Mouse (Mus musculus) gastrocnemius, adult 8-10 months (tissue): ENCODE measurements around the gene Ndufs7. TPM values are rescaled to one million over a fixed set of nuclear protein-coding genes. Genes with fewer than 3 reads are reported as not detected.
"Not testable (repeated sequence)": the region's sequence is repeated elsewhere in the genome, so short reads cannot be mapped to it uniquely, and the experiment has no call there.

Experiments used
- DNase-seq, 2 experiments: peaks; one replicate each; pipeline ENCODE4 v3.0.0; 2022; ENCODE audit warnings: low spot score in 2 of 2
- total RNA-seq, 4 experiments: library from RNA; stranded (reverse); gene quantifications; 2 replicates each; pipeline ENCODE4 v1.2.4; 2022

Ndufs7 gene
- 100 to 1,000 TPM; 576 to 623 (median 605) TPM for total RNA-seq

GRCm38 (mm10) chr10:80248971-80249640, at the start of gene Ndufs7:
Gene Ndufs7, plus strand, starts transcription at chr10:80249121.
- DNase-seq, result peak; percentile 87 to 90

- peak; percentile 72 to 79 for DNase-seq
Measured at GRCm38 (mm10) chr10:80199440-80200008, 49.4 kb upstream of the Ndufs7 start.

GRCm38 (mm10) chr10:80200485-80200884, 48.4 kb upstream of the Ndufs7 start:
- no peak for DNase-seq

GRCm38 (mm10) chr10:80204055-80204454, 44.9 kb upstream of the Ndufs7 start:
- DNase-seq, result no peak

GRCm38 (mm10) chr10:80207201-80207600, 41.7 kb upstream of the Ndufs7 start:
- DNase-seq, result no peak

DNA sequence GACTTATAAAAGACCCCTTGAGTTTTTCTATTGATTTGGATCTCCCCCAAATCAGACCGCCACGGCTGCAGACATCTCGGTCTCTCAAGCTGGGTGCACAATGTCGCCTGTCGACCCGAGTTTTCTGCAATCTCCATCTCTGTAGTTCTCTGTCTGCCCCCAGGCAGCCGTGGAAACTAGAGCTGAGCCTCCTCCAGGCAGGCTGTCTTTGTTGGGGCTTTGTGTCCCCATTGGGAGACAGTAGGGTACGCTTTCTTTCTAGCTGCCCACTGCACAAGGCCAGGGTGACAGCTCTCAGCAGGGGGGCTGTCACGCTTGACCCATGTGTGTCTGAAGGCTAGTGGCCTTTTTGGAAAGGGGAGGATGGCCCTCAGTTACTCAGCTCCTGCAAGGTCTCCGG, 41.2 kb upstream of the Ndufs7 start:
- DNase-seq, result no peak

GRCm38 (mm10) chr10:80208248-80208647, 40.7 kb upstream of the Ndufs7 start:
- DNase-seq, result no peak

DNA sequence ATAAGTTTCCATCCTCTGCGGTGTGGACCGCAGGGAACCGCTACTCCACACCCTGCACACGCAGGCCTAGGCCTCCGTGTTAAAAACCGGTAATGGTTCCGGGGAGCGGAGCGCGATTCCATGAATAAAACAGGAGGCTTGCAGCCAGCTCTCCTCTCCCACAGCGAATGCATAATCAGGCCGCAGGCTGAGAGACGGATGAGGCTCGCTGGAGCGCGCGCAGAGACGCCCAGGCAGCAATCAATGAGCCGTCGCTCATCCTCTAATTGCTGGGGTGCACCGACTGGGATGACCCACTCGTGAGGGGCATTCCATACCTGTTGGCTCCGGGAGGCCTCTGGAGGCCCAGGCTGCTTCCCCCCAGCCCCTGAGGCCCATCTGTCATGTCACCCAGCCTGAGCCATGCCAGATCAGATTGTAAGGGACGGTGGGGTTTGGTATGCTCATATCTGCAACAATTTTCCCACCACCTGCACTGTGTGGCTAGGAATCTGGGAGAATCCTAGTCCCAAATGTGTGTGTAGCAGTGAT, 40.0 kb upstream of the Ndufs7 start:
- DNase-seq, result no peak

DNA sequence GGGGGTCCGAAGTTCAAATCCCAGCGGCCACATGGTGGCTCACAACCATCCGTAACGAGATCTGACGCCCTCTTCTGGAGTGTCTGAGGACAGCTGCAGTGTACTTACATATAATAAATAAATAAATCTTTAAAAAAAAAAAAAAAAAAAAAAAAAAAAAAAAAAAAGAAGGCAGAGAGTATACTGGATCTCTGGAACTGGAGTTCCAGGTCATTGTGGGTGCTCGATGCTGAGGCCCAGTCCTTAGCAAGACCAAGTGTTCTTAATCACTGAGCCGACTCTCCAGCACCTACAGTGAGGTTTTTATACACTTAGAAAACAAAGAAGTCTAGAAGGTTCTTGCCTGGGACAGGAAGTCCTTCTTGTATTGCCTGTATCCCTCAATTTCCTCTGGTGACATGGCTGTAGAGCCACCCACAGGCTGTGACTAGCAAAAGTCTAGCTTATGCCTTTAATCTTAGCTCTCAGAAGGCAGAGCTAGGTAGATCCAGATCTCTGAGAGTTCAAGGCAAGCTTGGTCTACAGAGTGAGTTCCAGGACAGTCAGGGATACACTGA, 37.3 kb upstream of the Ndufs7 start:
- DNase-seq, result not testable (repeated sequence)

DNA sequence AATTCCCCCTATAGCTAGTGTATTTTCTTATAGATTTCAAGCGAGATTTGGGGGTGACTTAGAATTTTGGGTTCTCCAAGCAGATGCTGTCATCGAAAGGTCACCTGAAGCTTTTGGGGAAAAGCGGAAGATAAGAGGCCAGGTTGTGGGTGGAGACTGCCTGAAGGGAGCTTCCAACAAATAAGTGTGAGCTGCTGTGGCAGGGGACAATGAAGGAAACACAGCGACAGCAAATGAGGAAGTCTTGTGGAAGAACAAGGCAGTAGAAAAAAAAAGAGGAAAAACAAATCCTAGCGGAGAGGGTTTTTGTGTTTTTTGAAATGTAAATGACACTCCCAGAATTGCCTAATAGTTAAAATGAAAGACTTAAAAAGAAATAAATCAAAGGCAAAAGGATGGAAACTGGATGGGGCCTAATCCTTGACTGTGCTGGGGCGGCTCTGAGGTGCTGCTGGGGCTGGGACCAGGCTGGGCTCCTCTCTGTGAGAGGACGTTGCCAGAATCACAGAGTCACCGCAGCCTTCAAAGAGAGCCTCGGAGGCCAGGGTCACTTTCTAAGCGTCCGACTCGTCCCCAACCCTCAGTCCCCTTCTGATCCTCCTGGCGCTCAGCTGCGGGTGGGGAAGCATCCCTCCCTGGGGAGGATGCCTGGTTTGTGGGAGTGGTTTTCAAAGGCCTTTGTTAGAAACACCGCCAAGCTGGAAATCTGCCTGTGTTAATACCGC, 33.7 kb upstream of the Ndufs7 start:
- no peak for DNase-seq

GRCm38 (mm10) chr10:80220676-80221075, 28.2 kb upstream of the Ndufs7 start:
- DNase-seq, result no peak

DNA sequence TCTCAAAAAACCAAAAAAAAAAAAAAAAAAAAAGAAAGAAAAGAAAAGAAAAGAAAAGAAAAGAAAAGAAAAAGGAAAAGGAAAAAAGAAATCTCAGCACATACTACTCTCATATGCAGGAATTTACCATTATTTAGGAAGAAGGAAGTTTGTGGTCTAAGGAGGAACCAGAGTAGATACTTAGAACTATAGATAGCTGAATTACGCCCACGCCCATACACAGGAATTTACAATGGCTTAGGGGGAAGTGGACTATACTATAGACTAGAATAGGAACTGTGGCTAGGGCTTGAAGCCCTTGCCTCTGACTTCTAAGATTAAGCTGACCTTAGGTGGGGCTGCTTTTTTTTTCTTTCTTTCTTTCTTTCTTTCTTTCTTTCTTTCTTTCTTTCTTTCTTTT, 25.8 kb upstream of the Ndufs7 start:
- not testable (repeated sequence) for DNase-seq

DNA sequence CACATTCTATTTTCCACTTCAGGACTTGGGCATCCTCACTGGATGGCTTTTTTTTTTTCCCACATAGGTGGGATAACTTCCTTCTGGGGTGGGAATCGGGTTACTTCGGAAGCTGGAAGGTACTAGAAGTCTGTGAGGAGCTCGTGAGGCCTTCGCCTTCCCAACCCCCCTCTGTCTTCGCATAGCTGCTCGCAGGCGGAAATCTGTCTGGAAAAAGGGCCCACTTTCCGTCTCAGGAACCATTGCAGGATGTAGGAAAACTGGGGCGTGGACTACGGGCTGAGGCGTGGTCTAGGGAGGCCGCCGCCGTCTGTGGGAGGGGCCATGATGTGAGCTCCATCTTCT, 22.9 kb upstream of the Ndufs7 start:
- DNase-seq, result no peak

DNA sequence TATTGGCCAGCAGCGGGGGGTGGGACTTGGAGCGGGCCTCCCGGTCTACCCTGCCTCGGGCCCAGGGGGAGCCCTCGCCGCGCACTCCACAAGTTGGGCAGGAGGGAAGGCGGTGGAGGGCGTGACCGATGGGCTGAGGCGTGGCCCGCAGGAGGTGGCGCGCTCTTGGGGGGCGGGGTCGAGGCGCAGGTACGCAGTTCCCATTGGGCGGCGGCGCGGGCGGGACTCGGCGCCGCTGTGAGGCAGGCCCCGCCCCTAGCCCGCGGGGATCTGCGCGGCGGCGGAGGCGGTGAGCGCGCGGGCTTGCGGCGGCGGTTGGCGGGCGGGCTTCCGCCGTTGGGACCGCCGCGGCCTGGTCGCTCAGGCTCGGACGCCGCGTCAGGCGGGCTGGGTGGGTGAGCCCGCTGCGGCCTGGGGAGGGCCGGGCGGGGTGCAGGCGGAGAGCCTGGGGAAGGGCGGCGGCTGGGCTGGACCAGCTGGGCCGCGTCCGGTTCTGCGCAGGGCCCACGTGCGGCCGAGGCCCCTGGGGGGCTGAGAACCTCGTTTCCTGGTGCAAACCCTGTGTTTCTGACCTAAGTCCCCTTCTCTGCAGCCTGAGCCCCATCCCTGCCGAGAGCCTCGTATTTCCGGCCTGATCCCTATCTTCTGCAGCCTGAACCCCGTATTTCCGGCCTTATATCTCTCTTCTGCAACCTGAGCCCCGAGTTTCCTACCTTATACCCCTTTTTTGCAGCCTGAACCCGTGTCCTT, 22.3 kb upstream of the Ndufs7 start, which contains the start of gene Mum1:
Gene Mum1 (plus strand): TSS at position 19 of the 750 bp plus-strand sequence.
- peak; percentile 100 for DNase-seq

DNA sequence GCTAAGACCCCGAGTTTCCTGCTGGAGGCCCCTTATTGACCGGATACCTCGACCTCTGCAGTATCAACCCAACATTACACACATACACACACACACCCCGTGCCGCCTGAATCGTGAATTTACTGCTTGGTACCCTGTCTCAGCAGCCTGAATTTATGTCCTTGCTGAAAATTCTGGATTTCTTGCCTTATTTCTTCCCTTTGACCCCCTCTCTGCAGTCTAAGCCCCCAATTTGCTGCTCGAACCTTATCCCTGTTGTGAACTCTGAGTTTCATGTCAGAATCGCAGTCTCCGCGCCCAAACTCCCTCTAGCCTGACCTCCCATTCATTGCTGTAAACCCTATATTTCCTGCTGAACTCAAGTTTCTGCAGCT, 21.8 kb upstream of the Ndufs7 start:
- DNase-seq, result no peak

DNA sequence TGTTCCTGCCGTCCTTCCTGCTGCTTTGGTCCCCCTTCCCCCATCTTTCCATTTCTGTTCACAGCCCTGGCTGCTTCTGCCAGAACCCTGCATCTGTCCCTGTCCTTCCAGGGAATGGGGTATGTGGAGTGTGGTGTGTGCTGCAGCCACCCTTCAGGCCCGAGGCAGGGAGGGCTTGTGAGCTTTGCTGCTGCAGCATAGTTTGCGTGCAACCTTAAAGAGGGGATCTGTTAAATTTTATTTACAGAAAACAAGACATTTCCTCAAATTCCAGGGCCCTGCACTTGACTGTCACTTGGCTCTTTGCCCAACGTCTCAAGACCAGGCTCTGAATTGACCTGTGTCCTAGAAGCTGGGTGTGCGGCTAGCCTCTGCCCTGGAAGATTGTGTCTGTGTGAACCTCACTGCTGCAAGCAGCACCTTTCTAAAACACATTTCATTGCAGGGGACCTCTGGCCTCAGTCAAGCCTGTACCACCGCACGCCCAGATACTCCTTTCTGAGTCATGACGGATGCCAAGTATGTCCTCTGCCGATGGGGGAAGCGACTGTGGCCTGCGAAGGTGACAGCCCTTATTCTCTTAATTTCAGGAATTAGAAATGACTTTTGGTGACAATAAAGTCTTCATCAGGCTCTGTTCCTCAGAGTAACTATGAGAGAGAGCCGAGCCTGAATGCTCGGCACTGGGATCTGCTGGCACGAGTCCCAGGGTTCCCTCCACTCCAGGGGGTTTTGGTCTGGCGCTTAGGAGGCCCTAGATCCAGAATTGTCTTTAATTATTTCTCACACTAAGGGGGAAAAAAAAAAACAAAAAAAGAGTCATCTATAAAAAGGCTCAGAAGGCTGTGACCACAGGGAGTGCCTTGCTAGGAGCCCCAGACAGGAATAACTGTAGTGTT, 20.8 kb upstream of the Ndufs7 start:
- DNase-seq, result peak; percentile 36 to 45

- no peak for DNase-seq
Measured at GRCm38 (mm10) chr10:80236145-80236825, 12.6 kb upstream of the Ndufs7 start.

- DNase-seq, result no peak
Measured at GRCm38 (mm10) chr10:80237020-80237419, 11.9 kb upstream of the Ndufs7 start.

GRCm38 (mm10) chr10:80238306-80238705, 10.6 kb upstream of the Ndufs7 start:
- DNase-seq, result no peak

DNA sequence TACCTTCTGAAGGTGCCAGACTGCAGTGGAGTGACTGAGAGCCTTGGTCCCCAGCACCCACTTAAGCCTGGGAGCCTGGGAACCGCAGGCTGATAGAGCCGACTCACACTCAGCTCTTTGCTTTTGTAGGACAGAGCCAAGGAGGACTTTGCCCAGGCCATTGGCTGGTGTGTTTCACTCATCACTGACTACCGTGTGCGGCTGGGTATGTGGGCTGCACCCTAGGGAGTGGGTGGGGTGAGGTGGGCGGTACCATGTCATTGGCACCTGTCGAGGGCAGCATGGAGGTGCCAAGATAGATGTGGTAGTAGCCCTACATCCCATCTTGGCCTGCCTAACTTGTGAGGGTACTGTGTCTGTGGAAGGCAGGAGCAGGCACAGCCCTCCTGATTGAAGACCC, 9.1 kb upstream of the Ndufs7 start:
- no peak for DNase-seq
